Mouse (Mus musculus) adrenal gland, postnatal 14 days (tissue): ENCODE measurements around the gene Prep. TPM values are rescaled to one million over a fixed set of nuclear protein-coding genes. Genes with fewer than 3 reads are reported as not detected.
"Not testable (repeated sequence)": the region's sequence is repeated elsewhere in the genome, so short reads cannot be mapped to it uniquely, and the experiment has no call there.

Experiments
- DNase-seq: peaks from one replicate; pipeline ENCODE4 v3.0.0; 2021; ENCODE audit warnings: mixed read lengths
- total RNA-seq: library from RNA; stranded (reverse); gene quantifications from 2 replicates; pipeline ENCODE4 v1.2.3, GENCODE M21; 2021

Gene Prep
- total RNA-seq, 1 experiment from 2014 or later: 18.3 TPM

GRCm38 (mm10) chr10:45116832-45117231 is 49.8 kb downstream of the Prep start:
- DNase-seq: no peak

DNA sequence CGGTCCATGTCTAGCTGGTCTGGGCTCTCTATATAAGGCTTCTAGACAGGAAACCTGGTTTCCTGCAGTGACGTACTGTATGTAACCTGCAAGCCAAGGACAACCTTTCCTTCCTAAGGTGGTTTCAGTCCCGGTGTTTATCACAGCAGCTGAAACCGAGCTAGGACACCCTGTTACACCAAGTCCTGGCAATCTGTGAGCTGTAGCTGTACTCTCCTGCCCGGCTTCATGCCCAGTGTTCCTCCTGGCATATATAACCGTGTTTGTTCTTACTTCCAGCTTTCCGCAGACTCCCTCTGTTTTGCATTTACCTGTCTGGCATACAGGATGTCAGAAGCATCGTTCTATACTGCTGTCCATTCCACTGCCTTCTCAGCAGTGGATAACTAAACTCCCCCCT is 51.4 kb downstream of the Prep start:
- no peak for DNase-seq

DNA sequence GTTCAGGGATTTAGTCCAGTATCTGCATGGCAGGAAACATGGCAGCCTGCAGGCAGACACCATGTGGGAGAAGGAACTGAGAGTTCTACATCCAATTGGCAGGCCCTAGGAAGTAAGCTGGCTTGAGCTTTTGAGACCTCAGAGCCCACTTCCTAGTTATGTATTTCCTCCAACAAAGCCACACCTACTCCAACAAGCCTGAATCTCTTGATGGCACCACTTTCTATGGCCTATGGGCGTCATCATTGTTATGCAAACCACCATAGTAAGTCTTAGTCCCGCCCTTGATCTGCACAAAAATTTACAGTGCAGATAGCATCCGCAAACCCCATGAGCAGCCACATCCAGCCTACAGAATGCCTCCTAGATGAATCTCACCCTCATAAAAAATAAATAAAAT is 54.6 kb downstream of the Prep start:
- DNase-seq: no peak

- peak; percentile 11 for DNase-seq
These were observed 55.5 kb downstream of the Prep start for GRCm38 (mm10) chr10:45122476-45122875.

DNA sequence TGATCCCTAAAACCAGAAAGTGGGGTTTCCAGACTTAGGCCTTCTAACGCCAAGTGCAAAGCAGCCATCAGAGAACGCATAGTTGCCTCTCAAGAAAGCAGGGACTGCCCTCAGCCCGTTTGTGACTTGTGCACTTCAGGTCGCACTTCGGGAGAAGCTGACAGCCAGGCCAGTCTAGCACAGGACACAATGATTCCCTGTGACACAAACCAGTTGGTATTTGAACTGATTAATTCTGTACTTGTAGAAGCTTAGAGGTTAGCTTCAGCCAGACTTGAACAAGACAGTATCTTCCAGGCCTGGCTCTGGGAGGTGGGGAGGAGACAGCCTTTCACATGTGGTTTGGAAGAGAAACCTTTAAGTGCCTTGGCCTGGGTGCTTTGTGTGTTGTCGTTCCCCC is 56.0 kb downstream of the Prep start:
- DNase-seq: no peak

DNA sequence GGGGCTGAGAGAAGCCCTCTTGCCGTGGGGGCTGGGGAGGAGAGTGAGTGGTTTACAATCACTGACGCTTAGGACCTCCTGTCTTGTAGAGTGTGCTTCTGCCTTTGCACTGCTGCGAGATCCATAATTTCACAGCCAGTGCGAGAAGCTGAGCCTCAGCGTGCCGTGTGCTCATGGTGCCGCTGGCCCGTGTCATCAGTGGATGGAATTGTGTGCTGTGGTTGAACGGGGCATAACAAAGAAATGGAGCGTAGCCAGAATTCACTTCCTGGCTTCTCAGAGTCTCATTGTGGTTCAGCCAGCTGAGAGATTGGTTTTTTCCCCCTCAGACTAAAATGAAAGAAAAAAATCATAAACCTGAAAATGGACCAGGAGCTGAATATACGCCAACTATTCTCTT is 62.1 kb downstream of the Prep start:
- DNase-seq: peak; percentile 7

GRCm38 (mm10) chr10:45130004-45130403 is 63.0 kb downstream of the Prep start:
- no peak for DNase-seq

GRCm38 (mm10) chr10:45132371-45132770 is 65.4 kb downstream of the Prep start:
- peak; percentile 46 for DNase-seq

DNA sequence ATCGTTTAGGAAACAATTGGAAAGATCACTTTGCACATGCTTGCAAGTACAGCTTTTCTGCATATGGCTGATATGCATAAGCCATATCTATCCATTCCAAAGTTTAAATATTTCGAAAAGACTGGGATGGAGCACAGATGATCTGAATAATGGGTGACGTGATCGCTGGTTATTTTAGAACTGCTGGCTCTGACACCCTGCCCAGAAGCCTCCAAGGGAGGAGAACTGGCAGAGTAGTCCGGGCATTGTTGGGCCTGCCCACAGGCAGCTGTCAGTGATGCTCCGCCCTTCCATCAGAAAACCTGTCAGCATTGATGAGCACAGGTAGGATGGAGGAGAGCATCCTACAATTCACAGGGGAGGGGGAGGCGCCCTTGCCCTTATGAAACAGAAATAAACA is 69.8 kb downstream of the Prep start:
- DNase-seq: no peak

- DNase-seq: no peak
These were observed 72.9 kb downstream of the Prep start for GRCm38 (mm10) chr10:45139910-45140309.

DNA sequence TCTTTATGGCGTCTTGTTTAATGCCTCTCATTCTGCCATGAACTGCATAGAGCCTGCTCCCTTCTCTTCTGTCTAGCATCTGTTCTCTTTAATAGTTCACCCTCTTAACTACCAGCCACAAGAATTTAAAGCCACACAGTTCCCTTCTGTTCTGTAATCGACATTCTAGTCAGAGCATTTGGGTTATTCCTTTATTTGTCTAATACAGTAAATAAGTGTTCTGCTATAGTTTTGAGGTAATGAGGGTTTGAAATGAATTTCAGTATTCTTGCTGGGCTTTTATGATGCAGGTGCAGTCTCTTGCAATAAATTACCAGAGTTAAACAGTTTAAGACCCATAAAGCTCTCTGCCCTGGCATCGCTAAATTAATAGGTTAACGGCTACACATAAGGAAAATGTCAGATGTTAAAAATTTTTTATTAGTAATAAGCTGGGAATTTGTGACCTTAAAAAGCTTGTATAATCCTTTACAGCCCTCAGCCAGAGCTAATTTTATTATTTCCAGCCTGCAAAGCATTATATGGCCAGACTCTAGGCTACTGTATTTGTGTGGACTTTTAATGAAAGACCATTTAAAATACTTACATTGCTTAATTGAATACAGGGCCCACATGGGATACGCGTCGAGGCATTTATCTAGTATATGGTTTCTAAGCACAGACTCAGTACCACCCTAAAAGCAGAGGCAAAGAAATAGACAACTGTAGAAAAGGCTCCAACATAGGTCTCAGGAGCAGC is 73.6 kb downstream of the Prep start:
- DNase-seq: no peak

DNA sequence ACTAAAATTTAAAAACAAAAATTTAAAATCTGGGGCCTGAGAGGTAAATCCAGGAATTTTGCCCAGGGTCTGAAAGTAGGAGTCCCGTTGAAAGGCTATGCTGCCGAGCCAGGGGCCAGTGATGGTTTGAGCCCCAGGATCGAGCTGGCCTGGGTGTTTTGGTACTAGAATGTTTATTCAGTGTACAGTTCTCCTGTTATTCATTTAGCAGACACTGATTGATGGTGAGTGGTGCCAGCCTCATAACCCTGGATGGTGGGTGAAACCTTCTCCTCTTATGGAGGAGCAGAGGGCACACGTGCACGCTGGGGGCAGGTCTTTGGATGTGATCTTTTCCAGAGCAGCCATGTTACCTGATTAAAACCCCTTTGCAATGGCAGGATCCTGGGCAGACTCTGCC is 75.4 kb downstream of the Prep start:
- DNase-seq: no peak

GRCm38 (mm10) chr10:45144038-45144817 is 77.2 kb downstream of the Prep start:
- DNase-seq: no peak

DNA sequence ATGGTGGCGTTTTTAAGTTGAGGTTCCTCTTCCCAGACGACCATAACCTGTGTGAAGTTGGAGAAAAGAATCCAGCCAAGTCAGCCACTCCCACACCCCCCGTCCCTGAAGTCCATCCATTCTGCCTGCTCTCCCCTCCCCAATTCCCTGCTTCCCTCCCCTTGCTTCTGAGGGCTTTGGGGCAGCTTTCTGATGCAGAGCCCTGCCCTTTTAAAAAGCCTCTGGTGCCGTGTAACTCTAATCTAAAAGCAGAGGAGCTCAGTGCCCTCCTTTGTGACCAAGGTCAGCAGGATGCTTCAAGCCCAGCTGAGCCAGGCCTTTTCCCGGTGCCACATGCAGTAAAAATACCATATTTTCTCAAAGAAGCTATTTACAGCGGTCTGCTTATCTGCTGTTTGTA is 79.8 kb downstream of the Prep start:
- DNase-seq: no peak

DNA sequence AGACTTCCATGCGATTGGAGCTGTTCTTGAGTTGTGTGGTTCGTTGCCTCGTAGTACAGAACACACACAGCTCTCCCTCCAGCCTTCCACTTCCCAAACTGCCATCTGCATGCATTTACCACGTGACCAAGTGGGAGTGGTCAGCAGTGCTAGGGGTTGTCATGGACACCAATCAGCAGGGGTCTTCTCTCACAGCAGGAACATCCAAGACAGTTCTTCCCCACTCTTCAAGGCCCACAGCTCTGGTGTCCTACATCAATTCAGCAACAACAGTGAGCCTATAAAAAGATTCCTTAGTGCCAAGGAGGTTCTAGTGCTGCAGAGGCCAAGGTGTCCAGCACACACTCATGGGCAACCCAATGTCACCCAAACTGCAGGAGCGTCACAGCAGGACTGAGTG is 84.1 kb downstream of the Prep start:
- no peak for DNase-seq

- no peak for DNase-seq
These were observed 85.0 kb downstream of the Prep start for GRCm38 (mm10) chr10:45151771-45152692.

DNA sequence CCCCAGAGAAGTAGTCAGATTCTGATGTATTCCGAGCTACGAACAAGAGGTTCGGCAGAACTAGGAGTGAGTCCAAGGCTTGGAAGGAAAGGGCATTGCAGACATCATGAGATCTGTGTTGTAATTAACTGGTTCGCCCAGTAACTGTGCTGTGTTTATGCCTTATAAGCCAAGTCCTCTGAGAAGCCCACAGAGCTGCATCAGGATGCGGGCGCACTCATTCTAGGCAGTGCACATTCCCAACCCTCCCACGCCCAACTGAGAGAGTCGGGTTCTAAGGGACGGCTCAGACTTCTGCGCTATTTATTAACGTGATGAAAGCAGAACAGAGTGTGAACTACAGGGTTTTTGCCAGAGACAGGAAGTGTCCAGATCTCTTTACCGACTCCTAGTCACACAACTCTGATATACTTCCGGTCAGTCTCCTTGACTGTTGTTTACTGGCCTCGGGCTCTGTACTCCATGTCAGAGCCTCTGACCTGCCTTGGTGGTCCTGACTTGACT is 87.6 kb downstream of the Prep start:
- DNase-seq: no peak

DNA sequence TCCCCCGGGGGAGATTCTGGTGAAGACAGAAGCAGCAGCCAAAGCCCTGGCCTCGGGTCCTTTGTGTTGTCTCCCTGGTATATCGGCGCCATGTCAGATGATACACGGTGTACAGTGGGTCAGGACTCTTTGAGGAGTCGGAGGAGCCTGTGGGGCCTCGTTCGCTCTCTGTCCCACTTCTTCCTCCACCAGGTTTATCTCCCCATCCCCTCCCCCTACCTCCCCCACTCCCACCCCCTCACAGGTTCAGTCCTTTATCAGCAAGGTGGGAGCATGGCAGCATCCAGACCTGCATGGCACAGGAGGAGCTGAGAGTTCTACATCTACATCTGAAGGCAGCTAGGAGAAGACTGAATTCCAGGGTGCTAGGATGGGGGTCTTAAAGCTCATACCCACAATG is 98.8 kb downstream of the Prep start:
- DNase-seq: no peak

GRCm38 (mm10) chr10:45173927-45174326 is 106.9 kb downstream of the Prep start:
- no peak for DNase-seq

GRCm38 (mm10) chr10:45174345-45174744 is 107.3 kb downstream of the Prep start:
- no peak for DNase-seq

GRCm38 (mm10) chr10:45177798-45178197 is 110.8 kb downstream of the Prep start, which contains the start of gene Popdc3:
Gene Popdc3 (plus strand): TSS chr10:45178098.
- DNase-seq: not testable (repeated sequence)

- no peak for DNase-seq
These were observed 113.8 kb downstream of the Prep start for GRCm38 (mm10) chr10:45180677-45181326.
